Mouse (Mus musculus) gastrocnemius, adult 2 months (tissue): ENCODE results near the gene Baiap2. TPM values are rescaled to one million over a fixed set of nuclear protein-coding genes. Genes with fewer than 3 reads are reported as not detected.

ENCODE experiments used
- DNase-seq: peaks from one replicate; pipeline ENCODE4 v3.0.0; 2022
- H3K27ac ChIP-seq: fragments of 200-600 bp; 2 replicates; pipeline ENCODE4 v1.8.1; 2022; ENCODE audit warnings: mild to moderate bottlenecking
- H3K4me3 ChIP-seq: fragments of 200-600 bp; 2 replicates; pipeline ENCODE4 v1.8.1; 2022; ENCODE audit warnings: mild to moderate bottlenecking, moderate library complexity
- CTCF ChIP-seq: fragments of 200-600 bp; IDR thresholded peaks from 2 replicates; pipeline ENCODE4 v1.8.1; 2022; ENCODE audit warnings: antibody characterized with exemption, mild to moderate bottlenecking, moderate library complexity
- intact Hi-C: fragments of 180-260 bp; cut with DNase I; formaldehyde crosslinking; loops from one replicate; pipeline ENCODE4 v1.15.1; 2025
- total RNA-seq, 2 experiments: library from RNA; stranded (reverse); gene quantifications; 2 replicates each; pipeline ENCODE4 v1.2.3; 2021

Baiap2 gene
- total RNA-seq, 2 experiments from 2014 or later: 1.5 to 2.0 TPM

DNA sequence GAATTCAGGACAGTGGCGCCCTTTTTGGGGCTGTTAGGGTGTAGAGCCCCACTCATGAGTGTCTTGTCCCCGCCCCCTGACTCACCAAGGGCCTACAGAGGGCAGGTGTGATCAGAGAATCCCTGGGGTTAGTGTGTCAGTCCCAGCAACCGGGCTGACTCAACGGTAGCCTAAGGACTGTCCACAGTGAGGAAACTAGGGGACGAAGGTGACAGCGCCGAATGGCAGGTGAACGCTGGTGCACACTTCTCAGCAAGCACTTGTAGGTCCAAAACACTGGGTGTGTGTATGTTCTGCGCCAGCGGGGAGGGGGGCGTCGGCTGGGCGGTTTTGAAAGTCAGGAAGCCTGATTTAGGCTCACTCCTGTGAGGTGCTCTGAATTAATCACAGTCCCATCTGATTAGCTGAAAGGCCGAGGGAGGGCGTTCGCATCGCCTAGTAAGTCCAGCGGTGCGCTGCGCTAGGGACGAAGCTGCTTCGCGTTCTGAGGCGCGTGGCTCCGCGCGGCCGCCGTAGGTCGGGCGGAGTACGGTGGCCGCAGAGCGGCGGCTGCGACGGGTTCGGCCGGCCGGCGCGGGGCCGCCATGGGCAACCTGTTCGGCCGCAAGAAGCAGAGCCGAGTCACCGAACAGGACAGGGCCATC is 29.1 kb upstream of the Baiap2 start, which contains the start of gene Chmp6:
TSS of gene Chmp6 (plus strand) at position 151 of the 644 bp plus-strand sequence.
- peak within 1 kb of the TSS; percentile 75 for H3K4me3 ChIP-seq
- peak within 1 kb of the TSS; percentile 95 for H3K27ac ChIP-seq
- peak; percentile 93 for DNase-seq
- intact Hi-C loops: no loop called here
- TF ChIP-seq CTCF: peak; percentile 5; the same call in 1 of the 2 replicates

DNA sequence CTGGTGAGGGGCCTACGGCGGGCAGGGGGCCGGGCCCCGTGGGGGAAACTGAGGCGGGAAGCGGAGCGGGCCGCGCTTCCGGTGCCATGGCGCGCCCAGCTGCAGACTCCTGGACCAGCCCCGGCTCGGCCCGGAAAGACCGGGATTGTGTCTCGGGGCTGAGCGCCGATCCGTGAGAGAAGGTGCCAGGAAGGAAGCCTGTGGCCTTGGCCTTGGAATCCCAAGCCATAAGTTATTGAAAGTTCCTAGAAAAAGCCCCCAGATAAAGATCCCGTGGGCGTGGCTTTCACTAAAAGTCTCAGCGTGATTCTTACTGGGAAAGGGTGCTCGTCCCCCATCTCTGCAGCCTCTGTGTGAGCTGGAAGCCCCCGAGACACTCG is 28.6 kb upstream of the Baiap2 start:
- DNase-seq: no peak
- Histone ChIP-seq H3K4me3 (peak overlapping the region; percentile 75), H3K27ac (peak overlapping the region; percentile 95)
- intact Hi-C loops: no loop called here
- TF ChIP-seq CTCF: no peak

DNA sequence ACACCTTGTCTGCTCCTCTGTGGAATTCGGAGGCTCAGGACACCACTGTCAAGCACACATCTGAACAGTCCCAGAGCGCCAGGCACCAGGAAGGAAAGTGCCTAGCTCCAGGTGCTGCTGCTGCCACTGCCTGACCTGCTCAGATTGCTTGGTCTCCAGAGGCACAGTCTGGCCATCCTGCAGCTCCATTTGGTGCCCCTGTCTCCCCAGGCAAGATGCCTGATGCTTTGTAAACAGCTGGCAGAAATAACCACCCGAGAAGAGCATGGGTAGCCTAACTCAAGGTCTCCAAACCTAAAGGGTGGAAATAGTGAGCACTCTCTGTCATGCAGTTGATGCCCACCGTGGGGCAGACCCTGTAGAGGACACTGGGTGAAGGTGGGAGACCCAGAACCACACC is 28.2 kb upstream of the Baiap2 start:
- H3K4me3 ChIP-seq: peak overlapping the region; percentile 75
- peak overlapping the region; percentile 95 for H3K27ac ChIP-seq
- DNase-seq: no peak
- no peak for TF ChIP-seq CTCF
- intact Hi-C loops: no loop called here

DNA sequence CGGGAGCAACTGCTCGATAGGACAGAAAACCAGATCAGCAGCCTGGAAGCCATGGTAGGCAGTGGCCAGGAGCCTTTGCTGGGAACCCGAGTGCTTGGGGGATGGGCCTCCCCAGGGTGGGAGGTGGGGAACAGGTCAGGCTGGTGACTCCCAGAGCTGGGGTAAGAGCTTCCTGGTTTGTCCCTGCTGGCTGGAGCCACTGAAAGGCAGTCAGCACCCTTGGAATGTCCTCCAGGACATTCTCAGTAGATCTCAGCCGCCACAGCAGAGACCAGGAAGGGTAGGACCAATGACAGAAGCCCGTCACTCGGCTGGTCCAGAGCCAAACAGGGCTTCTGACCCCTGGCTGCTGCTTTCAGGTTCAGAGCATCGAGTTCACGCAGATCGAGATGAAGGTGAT is 26.9 kb upstream of the Baiap2 start:
- Histone ChIP-seq H3K27ac (peak overlapping the region; percentile 63), H3K4me3 (peak overlapping the region; percentile 45)
- DNase-seq: no peak
- TF ChIP-seq CTCF: no peak
- intact Hi-C loops: no loop called here

DNA sequence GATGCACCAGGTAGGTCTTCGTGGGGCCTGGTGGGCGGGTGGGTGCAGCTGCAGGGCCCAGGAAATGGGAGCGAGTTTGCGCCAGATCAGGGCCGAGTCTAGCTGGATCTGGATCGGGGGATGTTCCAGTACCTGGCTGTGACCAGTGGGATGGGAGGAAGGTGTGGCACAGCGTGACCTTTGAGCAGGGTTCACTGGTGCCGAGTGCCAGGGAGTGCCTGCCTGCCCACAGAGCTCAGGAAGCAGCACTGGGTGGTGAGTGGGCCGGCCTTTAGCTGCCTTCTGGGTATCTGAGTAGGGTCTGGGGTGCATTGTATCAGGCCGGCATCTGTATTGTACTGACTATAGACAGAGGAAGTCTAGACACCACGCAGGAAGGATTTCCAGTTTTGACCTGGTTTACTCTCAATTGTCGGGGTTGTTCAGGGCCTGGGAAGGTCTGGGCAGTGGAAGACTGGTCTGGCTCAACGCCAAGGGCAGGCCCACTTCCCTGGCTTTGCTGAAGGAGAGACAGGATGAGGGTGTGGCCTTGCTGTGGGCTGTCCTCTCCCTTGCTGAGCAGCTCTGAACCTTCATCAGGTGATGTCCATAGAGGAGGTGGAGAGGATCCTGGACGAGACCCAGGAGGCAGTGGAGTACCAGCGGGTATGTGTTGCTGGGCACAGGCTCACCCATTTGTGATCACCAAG is 26.3 kb upstream of the Baiap2 start:
- peak; percentile 66 for DNase-seq
- H3K4me3 ChIP-seq: peak overlapping the region; percentile 45
- no peak for TF ChIP-seq CTCF
- peak overlapping the region; percentile 63 for H3K27ac ChIP-seq
- intact Hi-C loops: no loop called here

DNA sequence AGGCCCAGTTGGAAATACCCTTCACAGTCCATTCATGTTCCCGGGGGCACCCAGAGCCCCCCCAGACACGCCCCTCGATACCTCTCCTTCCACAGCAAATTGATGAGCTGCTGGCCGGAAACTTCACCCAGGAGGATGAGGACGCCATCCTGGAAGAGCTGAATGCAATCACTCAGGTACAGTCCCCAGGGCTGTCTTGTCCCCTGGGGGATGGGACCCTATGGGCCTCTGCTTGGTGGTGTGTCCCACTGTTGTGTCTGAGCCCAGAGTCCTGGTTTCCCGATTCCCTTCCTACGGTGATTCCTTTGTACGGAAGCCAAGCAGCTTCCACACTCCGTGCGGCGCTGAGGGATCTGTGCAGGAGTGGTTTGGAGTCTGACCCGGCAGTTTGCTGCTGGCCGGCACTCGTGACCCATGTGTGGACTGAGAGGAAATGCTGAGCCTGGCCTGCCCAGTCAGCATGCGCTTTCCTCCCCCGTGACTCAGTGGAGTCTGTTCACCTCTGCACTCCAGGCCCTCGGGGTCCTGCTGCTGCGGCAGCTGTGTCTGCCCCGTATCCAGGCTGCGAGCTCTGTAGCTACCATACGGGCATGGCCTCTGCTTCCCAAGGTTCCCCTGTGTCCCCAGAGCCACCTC is 25.6 kb upstream of the Baiap2 start:
- H3K27ac ChIP-seq: peak overlapping the region; percentile 63
- no peak for DNase-seq
- peak overlapping the region; percentile 45 for H3K4me3 ChIP-seq
- no peak for TF ChIP-seq CTCF
- intact Hi-C loops: no loop called here

DNA sequence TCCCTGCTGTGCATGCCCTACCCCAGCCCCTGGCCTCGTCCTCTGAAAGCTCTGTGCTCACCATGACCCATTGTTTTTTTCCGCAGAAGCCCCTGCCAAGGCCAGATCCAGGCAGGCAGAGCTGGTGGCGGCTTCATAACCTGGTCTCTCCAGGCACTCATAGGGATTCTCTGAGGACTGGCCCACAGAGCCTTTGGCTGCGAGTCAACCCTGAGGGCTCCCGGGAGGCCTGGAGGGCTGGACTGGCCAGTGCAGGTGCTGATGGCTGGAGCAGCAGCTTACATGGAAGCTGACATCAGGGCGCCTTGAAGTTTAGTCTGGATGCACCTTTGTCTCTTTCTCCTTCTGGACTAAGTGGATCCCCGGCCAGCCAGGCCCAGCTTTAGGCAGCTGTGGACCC is 24.0 kb upstream of the Baiap2 start:
- no peak for TF ChIP-seq CTCF
- no peak for DNase-seq
- no peak overlapping the region for H3K4me3 ChIP-seq
- H3K27ac ChIP-seq: no peak overlapping the region
- intact Hi-C loops: no loop called here

DNA sequence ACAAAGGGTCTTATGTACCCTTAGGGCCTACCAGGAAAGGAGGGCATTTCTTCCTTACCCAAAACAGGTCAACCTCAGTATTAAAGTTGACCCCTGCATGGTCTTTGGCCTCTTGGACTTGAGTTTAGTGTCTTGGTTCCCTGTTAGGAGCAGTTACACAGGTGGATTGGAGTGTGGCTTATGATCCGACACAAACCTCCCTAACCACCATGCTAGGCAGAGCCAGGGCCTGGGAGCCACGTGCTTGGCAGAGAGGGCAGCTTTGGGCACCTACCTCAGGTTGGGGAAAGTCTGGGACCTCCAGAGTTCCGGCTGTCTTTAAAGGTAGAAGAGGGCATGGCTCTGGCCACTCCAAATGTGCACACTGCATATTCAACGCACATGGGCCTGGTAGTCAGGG is 23.1 kb upstream of the Baiap2 start:
- no peak overlapping the region for H3K27ac ChIP-seq
- no peak overlapping the region for H3K4me3 ChIP-seq
- TF ChIP-seq CTCF: no peak
- intact Hi-C loops: no loop called here
- no peak for DNase-seq

DNA sequence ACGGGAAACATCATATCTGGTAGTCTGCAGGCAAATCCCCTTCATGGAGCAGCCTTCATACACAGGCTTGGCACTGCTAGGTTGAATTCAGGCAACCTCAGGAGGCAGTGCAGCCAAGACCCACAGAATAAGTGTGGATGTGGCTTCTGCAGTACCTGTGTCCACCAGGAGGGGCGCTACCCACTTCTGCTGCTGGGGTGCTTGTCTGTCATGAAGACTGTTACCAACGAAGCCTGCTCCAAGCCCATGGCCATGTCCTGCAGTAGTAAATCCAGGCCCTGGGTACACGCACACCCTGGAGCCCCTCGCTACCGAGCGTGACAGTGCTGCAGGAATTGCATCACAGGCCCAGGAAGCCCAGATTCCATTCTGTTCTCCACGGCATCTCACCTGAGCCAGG is 22.7 kb upstream of the Baiap2 start:
- intact Hi-C loops: loop anchor here (1.0 kb wide), 1 partner anchor 13 kb away; no protein-coding TSS in a partner anchor
- TF ChIP-seq CTCF: peak; percentile 91
- Histone ChIP-seq H3K4me3 (no peak overlapping the region), H3K27ac (no peak overlapping the region)
- peak; percentile 76 for DNase-seq

DNA sequence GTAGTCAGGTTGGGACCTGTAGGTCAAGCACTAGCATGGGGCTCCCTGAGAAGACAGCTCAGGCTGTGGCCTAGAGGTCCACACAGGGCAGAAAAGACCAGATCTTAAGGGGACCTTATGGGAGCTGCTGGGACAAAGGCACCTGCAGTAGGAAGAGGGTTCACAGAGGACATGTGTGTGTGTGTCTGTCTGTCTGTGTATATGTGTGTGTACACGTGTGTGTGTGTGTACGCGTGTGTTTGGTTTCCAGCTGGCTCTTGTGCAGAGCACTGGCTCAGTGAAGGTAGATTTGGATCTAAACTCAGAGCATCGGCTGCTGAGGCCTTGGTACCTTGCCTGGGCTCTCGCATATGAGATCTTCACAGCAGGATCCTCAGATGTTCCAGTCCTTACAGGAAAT is 21.9 kb upstream of the Baiap2 start:
- no peak for TF ChIP-seq CTCF
- no peak for DNase-seq
- Histone ChIP-seq H3K4me3 (no peak overlapping the region), H3K27ac (no peak overlapping the region)
- intact Hi-C loops: loop anchor here (1.0 kb wide), 1 partner anchor 13 kb away; no protein-coding TSS in a partner anchor

DNA sequence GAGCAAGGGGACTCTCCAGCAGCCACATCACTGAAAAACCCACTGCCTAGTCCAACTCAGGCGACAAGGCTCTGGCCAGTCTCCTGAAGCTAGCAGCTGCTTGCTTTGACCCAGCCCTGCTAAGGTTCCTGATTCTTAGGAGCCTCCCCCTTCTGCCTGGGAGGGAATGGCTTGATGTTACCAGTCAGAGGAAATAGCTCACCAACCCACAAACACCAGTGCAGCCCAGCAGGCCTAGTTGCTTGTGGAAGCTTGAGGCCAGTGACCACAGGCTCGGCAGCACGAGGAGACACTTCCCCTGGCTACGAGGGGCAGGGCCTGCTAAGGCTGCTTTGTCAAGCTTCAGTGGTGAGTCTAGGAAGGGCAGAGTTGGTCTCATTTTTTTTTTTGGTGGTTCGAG is 17.4 kb upstream of the Baiap2 start:
- TF ChIP-seq CTCF: no peak
- H3K27ac ChIP-seq: no peak overlapping the region
- intact Hi-C loops: no loop called here
- peak; percentile 55 for DNase-seq
- H3K4me3 ChIP-seq: no peak overlapping the region

DNA sequence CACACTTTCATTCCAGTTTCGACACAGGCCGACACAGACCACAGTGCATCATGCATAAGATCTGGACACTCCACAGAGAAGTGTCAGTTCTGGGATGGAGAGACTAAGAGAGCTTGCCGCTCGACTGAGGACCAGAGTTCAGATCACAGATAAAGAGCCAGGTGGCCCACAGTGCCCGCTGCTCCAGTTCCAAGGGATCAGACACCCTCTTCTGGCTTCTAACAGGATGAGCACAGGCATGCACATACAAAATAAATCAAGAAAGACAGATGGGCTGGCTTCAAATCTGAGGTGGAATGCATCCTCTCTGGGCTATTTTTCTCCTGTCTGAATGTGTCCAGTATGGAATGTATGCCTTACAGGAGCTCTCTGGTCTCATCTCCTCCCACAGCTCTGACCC is 15.8 kb upstream of the Baiap2 start:
- TF ChIP-seq CTCF: no peak
- intact Hi-C loops: no loop called here
- H3K4me3 ChIP-seq: no peak overlapping the region
- no peak overlapping the region for H3K27ac ChIP-seq
- no peak for DNase-seq

DNA sequence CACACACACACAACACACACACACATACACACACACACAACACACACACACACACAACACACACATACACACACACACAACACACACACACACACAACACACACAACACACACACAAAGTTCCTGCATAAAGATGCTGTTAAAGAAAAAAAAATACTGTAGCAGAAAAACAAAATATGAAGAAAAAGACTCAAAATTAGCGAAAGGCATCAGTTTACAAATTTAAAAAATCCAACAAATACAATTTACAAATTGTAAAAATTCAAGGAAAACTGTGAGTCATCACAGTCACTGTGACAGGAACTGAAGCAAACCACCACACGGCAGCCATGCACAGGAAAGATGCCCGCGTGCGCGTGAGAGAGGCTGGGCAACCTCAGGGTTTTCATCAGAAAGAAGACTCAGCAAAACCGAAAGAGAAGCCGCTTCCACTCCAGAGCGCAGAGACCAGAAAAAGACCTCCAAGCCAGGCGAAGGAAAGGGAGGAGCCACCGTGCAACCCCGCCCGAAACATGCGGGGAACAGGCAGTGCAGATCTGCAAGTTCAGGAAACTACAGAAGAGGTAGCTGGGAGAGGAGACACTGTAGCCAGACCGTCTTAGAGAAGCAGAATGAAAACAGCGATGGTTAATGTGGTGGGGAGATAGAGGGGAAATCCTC is 14.4 kb upstream of the Baiap2 start:
- DNase-seq: peak; percentile 62
- H3K4me3 ChIP-seq: peak overlapping the region; percentile 56

More for the DNA sequence above, 14.4 kb upstream of the Baiap2 start:
- intact Hi-C loops: no loop called here
- no peak for TF ChIP-seq CTCF
- H3K27ac ChIP-seq: peak overlapping the region; percentile 58
